13 mouse cellular contexts compared by ENCODE assay signal in the genomic region with DNA sequence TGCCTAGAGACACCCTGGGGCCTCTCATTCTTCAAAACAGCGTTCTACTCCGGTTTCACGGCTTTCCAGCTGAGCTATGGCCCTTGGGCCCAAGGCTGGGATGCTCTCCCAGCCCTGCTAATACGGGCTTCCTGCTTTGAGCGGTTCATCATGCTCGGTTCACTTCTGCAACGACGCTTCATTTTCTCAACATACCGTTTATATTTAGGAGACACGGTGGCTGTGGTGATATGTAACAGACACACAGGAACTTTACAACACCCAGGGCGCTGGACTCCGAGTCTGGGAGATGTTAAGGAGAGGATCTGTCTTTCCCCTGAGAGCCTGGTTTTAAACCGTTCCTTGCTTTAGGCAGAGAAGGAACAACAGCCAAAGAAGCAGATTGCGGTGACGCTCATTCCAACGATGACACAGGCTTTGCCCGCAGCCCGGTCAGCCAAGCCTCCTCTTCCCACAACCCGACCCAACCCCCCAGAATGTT. TPM values are rescaled to one million over a fixed set of nuclear protein-coding genes. Genes with fewer than 3 reads are reported as not detected.
DNase-seq lines count a peak whose midpoint lies in the region; ATAC-seq and TF ChIP-seq lines count a peak whose summit lies in the region.
"Had no signal": no experiment of that assay in that cellular context is flagged by ENCODE, and none has a peak within 500 bp of the region (broad histone marks: within the 10 kb centered on the region; RNA-seq: fewer than 3 reads in every experiment).

No protein-coding gene starts in this region.

- H3K9ac ChIP-seq in heart, embryonic 13.5 days, result peak overlapping the region; percentile 68
- H3K9ac ChIP-seq in heart, postnatal 0 days (replicated peaks; ENCODE audit: low read depth, low read length), result no peak overlapping the region; the same call in 1 of the 2 replicates
- H3K9ac ChIP-seq: forebrain, embryonic 13.5 days had no signal

- H3K4me3 ChIP-seq in heart, embryonic 13.5 days, result 0 out of 2 replicates have a peak overlapping the region, but pooled peaks have one; percentile 5
- no peak overlapping the region for H3K4me3 ChIP-seq in heart, postnatal 0 days (ENCODE audit: low read depth, low read length)
- H3K4me3 ChIP-seq: forebrain, embryonic 13.5 days; myocyte had no signal

- H3K27me3 ChIP-seq in heart, embryonic 13.5 days (replicated peaks), result no peaks in the 10 kb centered on the region
- H3K27me3 ChIP-seq in heart, postnatal 0 days (ENCODE audit: control insufficient read depth, insufficient read depth, low read length), result no peaks in the 10 kb centered on the region
- H3K27me3 ChIP-seq: forebrain, embryonic 13.5 days; Patski had no signal

- no peak for TF ChIP-seq EP300 in heart, postnatal 0 days (IDR thresholded peaks at IDR 0.05; ENCODE audit: low read depth)

- no peaks in the 10 kb centered on the region for H3K36me3 ChIP-seq in heart, embryonic 13.5 days
- no peaks in the 10 kb centered on the region for H3K36me3 ChIP-seq in heart, postnatal 0 days (replicated peaks; ENCODE audit: control insufficient read depth, insufficient read depth, low read length)

- no peak for TF ChIP-seq CTCF in heart, postnatal 0 days (IDR thresholded peaks at IDR 0.05; ENCODE audit: low read depth)

- DNase-seq in heart, postnatal 4 days, result no peak
- DNase-seq in right cerebral cortex, adult 18-20 months, result peak; percentile 56
- DNase-seq in right cerebral cortex, postnatal 25 days, result no peak
- peak; percentile 18 for DNase-seq in heart, postnatal 0 days (ENCODE audit: low spot score)
- DNase-seq in c-Kit-positive CD71-positive TER-119-positive erythroid progenitor cells, embryonic 14.5 days (ENCODE audit: low spot score), result no peak
- no peak for DNase-seq in gastrocnemius, adult 18-20 months (ENCODE audit: low spot score)
- DNase-seq: gastrocnemius, postnatal 36 days; lung, adult 2 months; thymus, postnatal 14 days had no signal

- peak overlapping the region; percentile 50; the same call in 1 of the 2 replicates for H3K27ac ChIP-seq in heart, embryonic 13.5 days (replicated peaks)
- H3K27ac ChIP-seq in heart, postnatal 0 days (ENCODE audit: low read depth), result peak overlapping the region; percentile 39; the same call in 1 of the 2 replicates
- H3K27ac ChIP-seq: forebrain, embryonic 13.5 days had no signal

- ATAC-seq in heart, embryonic 13.5 days (ENCODE audit: extremely low read depth, insufficient number of reproducible peaks, low FRiP score, low TSS enrichment), result no peak
- ATAC-seq in heart, postnatal 0 days (ENCODE audit: insufficient read depth, low read depth), result no peak
- ATAC-seq: forebrain, embryonic 13.5 days; Patski had no signal

- peaks cover 10% of the 10 kb centered on the region for H3K9me3 ChIP-seq in heart, embryonic 13.5 days
- H3K9me3 ChIP-seq in heart, postnatal 0 days (replicated peaks; ENCODE audit: control insufficient read depth, low read length), result no peaks in the 10 kb centered on the region

- peaks cover 12% of the 10 kb centered on the region for H3K4me1 ChIP-seq in heart, embryonic 13.5 days
- H3K4me1 ChIP-seq in heart, postnatal 0 days (ENCODE audit: control insufficient read depth, insufficient read depth), result peaks cover 5% of the 10 kb centered on the region; the same call in 1 of the 2 replicates
- H3K4me1 ChIP-seq: forebrain, embryonic 13.5 days had no signal

- peak overlapping the region; percentile 46 for H3K4me2 ChIP-seq in heart, embryonic 13.5 days
- H3K4me2 ChIP-seq in heart, postnatal 0 days (ENCODE audit: low read depth, low read length), result peak overlapping the region; percentile 28
- H3K4me2 ChIP-seq: forebrain, embryonic 13.5 days had no signal

- WGBS in heart, embryonic 13.5 days, result 39% methylated on average over 19 of the region's 19 CpGs
- WGBS in heart, postnatal 0 days, result 32% methylated on average over 19 of the region's 19 CpGs

RNA-seq across cellular contexts. Expression of a gene that starts 15.1 kb away (rescaled TPM):
- 30.3 and 30.5 TPM in 2 replicates for polyA plus RNA-seq in heart, embryonic 13.5 days (2015; fragmentation: Nextera tagmentation; extraction: Ambion mirVana)
- total RNA-seq in heart, postnatal 4 days (2021), result 10 to 100 TPM; 31.0 to 36.4 TPM
- 24.2 and 30.0 TPM in 2 replicates for total RNA-seq in heart, postnatal 0 days (2014; rRNA removed; ENCODE audit: low replicate concordance)
- polyA plus RNA-seq in heart, postnatal 0 days (2015; fragmentation: Nextera tagmentation; extraction: Ambion mirVana), result 21.0 and 23.3 TPM in 2 replicates
- 1 to 10 TPM; 2.9 to 3.0 TPM for total RNA-seq in gastrocnemius, adult 18-20 months (2021)

Comparison
In these comparisons a context has a peak if more than half of its experiments do, and no peak if none do; other contexts are left out.
1. DNase-seq: peak in right cerebral cortex, adult 18-20 months (single experiment) and heart, postnatal 0 days (single experiment); none in heart, postnatal 4 days (single experiment), right cerebral cortex, postnatal 25 days (single experiment), c-Kit-positive CD71-positive TER-119-positive erythroid progenitor cells, embryonic 14.5 days (single experiment) and gastrocnemius, adult 18-20 months (single experiment).